Comparison of ENCODE assay signal across 8 mouse cellular contexts in genomic region chr17:57062548-57062947, GRCm38 (mm10). TPM values are rescaled to one million over a fixed set of nuclear protein-coding genes. Genes with fewer than 3 reads are reported as not detected.
DNase-seq lines count a peak whose midpoint lies in the region; ATAC-seq and TF ChIP-seq lines count a peak whose summit lies in the region.
"Had no signal": no experiment of that assay in that cellular context is flagged by ENCODE, and none has a peak within 500 bp of the region (broad histone marks: within the 10 kb centered on the region; RNA-seq: fewer than 3 reads in every experiment).

No protein-coding gene starts in this region.

- no peaks in the 10 kb centered on the region for H3K9me3 ChIP-seq in lung, embryonic 15.5 days
- H3K9me3 ChIP-seq in forebrain, embryonic 12.5 days, result no peaks in the 10 kb centered on the region
- no peaks in the 10 kb centered on the region for H3K9me3 ChIP-seq in intestine, postnatal 0 days (ENCODE audit: control insufficient read depth)
- no peaks in the 10 kb centered on the region for H3K9me3 ChIP-seq in midbrain, postnatal 0 days (ENCODE audit: low read length)

- H3K27me3 ChIP-seq in lung, embryonic 15.5 days, result peaks cover 30% of the 10 kb centered on the region
- H3K27me3 ChIP-seq in forebrain, embryonic 12.5 days, result peaks cover 46% of the 10 kb centered on the region
- H3K27me3 ChIP-seq in intestine, postnatal 0 days (replicated peaks; ENCODE audit: control insufficient read depth, insufficient read depth, low read length), result peaks cover 8% of the 10 kb centered on the region; the same call in 1 of the 2 replicates
- peaks cover 13% of the 10 kb centered on the region for H3K27me3 ChIP-seq in midbrain, postnatal 0 days (ENCODE audit: insufficient read depth, low read length)

- intact Hi-C loops in left cerebral cortex, postnatal 4 days (cut with DNase I), result no loop called here

- no peak; the same call in 1 of the 2 replicates for ATAC-seq in lung, embryonic 15.5 days (ENCODE audit: borderline replicate concordance, extremely low read depth, low FRiP score, low TSS enrichment)
- no peak for ATAC-seq in forebrain, embryonic 12.5 days (ENCODE audit: low FRiP score)
- ATAC-seq in intestine, postnatal 0 days, result no peak
- ATAC-seq in midbrain, postnatal 0 days (ENCODE audit: low FRiP score), result no peak

- peak overlapping the region; percentile 41 for H3K9ac ChIP-seq in lung, embryonic 15.5 days
- no peak overlapping the region for H3K9ac ChIP-seq in forebrain, embryonic 12.5 days
- peak overlapping the region; percentile 73 for H3K9ac ChIP-seq in intestine, postnatal 0 days (ENCODE audit: low read depth, low read length)
- H3K9ac ChIP-seq in midbrain, postnatal 0 days (replicated peaks; ENCODE audit: low read length, poor library complexity, severe bottlenecking), result no peak overlapping the region

- no peak for TF ChIP-seq CTCF in intestine, postnatal 0 days (IDR thresholded peaks at IDR 0.05; ENCODE audit: low read depth)
- TF ChIP-seq CTCF in midbrain, postnatal 0 days (IDR thresholded peaks at IDR 0.05), result no peak
- no peak for TF ChIP-seq CTCF in layer of hippocampus, adult 2 months (conservative IDR thresholded peaks at IDR 0.05)

- DNase-seq in lung, postnatal 10 days, result no peak
- DNase-seq in midbrain, postnatal 0 days (ENCODE audit: low spot score), result no peak
- DNase-seq in left cerebral cortex, postnatal 4 days, result no peak
- DNase-seq in layer of hippocampus, adult 2 months (ENCODE audit: low spot score in 2 of 2), result no peak

- under 1% methylated on average over 22 of the region's 22 CpGs for WGBS in lung, embryonic 15.5 days
- under 1% methylated on average over 22 of the region's 22 CpGs for WGBS in forebrain, embryonic 12.5 days
- under 1% methylated on average over 22 of the region's 22 CpGs for WGBS in intestine, postnatal 0 days
- 1% methylated on average over 21 of the region's 22 CpGs for WGBS in midbrain, postnatal 0 days

- H3K4me1 ChIP-seq in lung, embryonic 15.5 days, result peaks cover 16% of the 10 kb centered on the region
- peaks cover 30% of the 10 kb centered on the region for H3K4me1 ChIP-seq in forebrain, embryonic 12.5 days
- peaks cover 12% of the 10 kb centered on the region; the same call in 1 of the 2 replicates for H3K4me1 ChIP-seq in intestine, postnatal 0 days (replicated peaks; ENCODE audit: control insufficient read depth, insufficient read depth, low read length)
- peaks cover 4% of the 10 kb centered on the region; the same call in 1 of the 2 replicates for H3K4me1 ChIP-seq in midbrain, postnatal 0 days (ENCODE audit: insufficient read depth, low read length)

- peak overlapping the region; percentile 51 for H3K4me3 ChIP-seq in lung, embryonic 15.5 days
- H3K4me3 ChIP-seq in forebrain, embryonic 12.5 days (replicated peaks), result peak overlapping the region; percentile 31
- peak overlapping the region; percentile 63 for H3K4me3 ChIP-seq in intestine, postnatal 0 days (ENCODE audit: low read depth, low read length)
- H3K4me3 ChIP-seq in midbrain, postnatal 0 days (ENCODE audit: low read depth, low read length), result peak overlapping the region; percentile 36
- H3K4me3 ChIP-seq in layer of hippocampus, adult 2 months, result no peak overlapping the region

- no peaks in the 10 kb centered on the region for H3K36me3 ChIP-seq in lung, embryonic 15.5 days
- 0 out of 2 replicates have a peak, but pooled peaks cover under 1% of the 10 kb centered on the region for H3K36me3 ChIP-seq in forebrain, embryonic 12.5 days (replicated peaks)
- H3K36me3 ChIP-seq in intestine, postnatal 0 days (ENCODE audit: control insufficient read depth, insufficient read depth), result peaks cover 19% of the 10 kb centered on the region; the same call in 1 of the 2 replicates
- no peaks in the 10 kb centered on the region for H3K36me3 ChIP-seq in midbrain, postnatal 0 days (ENCODE audit: insufficient read depth, low read length)

- H3K27ac ChIP-seq in lung, embryonic 15.5 days, result peak overlapping the region; percentile 92
- no peak overlapping the region for H3K27ac ChIP-seq in forebrain, embryonic 12.5 days
- peak overlapping the region; percentile 98 for H3K27ac ChIP-seq in intestine, postnatal 0 days (ENCODE audit: low read depth, low read length)
- no peak overlapping the region for H3K27ac ChIP-seq in midbrain, postnatal 0 days (ENCODE audit: low read depth, low read length)
- no peak overlapping the region for H3K27ac ChIP-seq in layer of hippocampus, adult 2 months

- peak overlapping the region; percentile 43 for H3K4me2 ChIP-seq in lung, embryonic 15.5 days
- H3K4me2 ChIP-seq in forebrain, embryonic 12.5 days, result peak overlapping the region; percentile 50
- peak overlapping the region; percentile 98 for H3K4me2 ChIP-seq in intestine, postnatal 0 days (replicated peaks; ENCODE audit: low read depth)
- H3K4me2 ChIP-seq in midbrain, postnatal 0 days (ENCODE audit: low read depth, low read length, poor library complexity, severe bottlenecking), result peak overlapping the region; percentile 59

RNA-seq across cellular contexts. Expression of gene Slc25a23, which starts 2.9 kb away (rescaled TPM):
- 8.7 and 9.5 TPM in 2 replicates for polyA plus RNA-seq in lung, embryonic 15.5 days (2015; fragmentation: Nextera tagmentation; extraction: Ambion mirVana)
- 20.3 and 21.3 TPM in 2 replicates for polyA plus RNA-seq in forebrain, embryonic 12.5 days (2016; fragmentation: Nextera tagmentation; extraction: Ambion mirVana)
- 4.8 and 5.1 TPM in 2 replicates for polyA plus RNA-seq in intestine, postnatal 0 days (2015; fragmentation: Nextera tagmentation; extraction: Ambion mirVana)
- total RNA-seq in midbrain, postnatal 0 days (2014; rRNA removed), result 109 and 146 TPM in 2 replicates
- 42.9 and 44.5 TPM in 2 replicates for polyA plus RNA-seq in midbrain, postnatal 0 days (2015; fragmentation: Nextera tagmentation; extraction: Ambion mirVana)
- total RNA-seq in left cerebral cortex, postnatal 4 days (2021), result 100 to 1,000 TPM; 188 to 219 TPM
- 100 to 1,000 TPM; 373 to 393 TPM for total RNA-seq in layer of hippocampus, adult 2 months (2021)

RNA-seq across cellular contexts. Expression of gene Crb3, which starts 3.6 kb away (rescaled TPM):
- polyA plus RNA-seq in lung, embryonic 15.5 days (2015; fragmentation: Nextera tagmentation; extraction: Ambion mirVana), result 55.3 and 57.0 TPM in 2 replicates
- 1.3 and 2.5 TPM in 2 replicates for polyA plus RNA-seq in forebrain, embryonic 12.5 days (2016; fragmentation: Nextera tagmentation; extraction: Ambion mirVana)
- polyA plus RNA-seq in intestine, postnatal 0 days (2015; fragmentation: Nextera tagmentation; extraction: Ambion mirVana), result 121 and 130 TPM in 2 replicates
- 6.2 and 8.5 TPM in 2 replicates for total RNA-seq in midbrain, postnatal 0 days (2014; rRNA removed)
- 3.5 and 5.1 TPM in 2 replicates for polyA plus RNA-seq in midbrain, postnatal 0 days (2015; fragmentation: Nextera tagmentation; extraction: Ambion mirVana)
- total RNA-seq in left cerebral cortex, postnatal 4 days (2021), result under 1 TPM; 0.40 to 0.97 TPM
- under 1 TPM in 1 of 2 experiments, not detected in 1; 0.64 TPM for total RNA-seq in layer of hippocampus, adult 2 months (2021)

RNA-seq across cellular contexts. Expression of gene Dennd1c, which starts 15.8 kb away (rescaled TPM):
- polyA plus RNA-seq in lung, embryonic 15.5 days (2015; fragmentation: Nextera tagmentation; extraction: Ambion mirVana), result 4.8 and 5.6 TPM in 2 replicates
- 5.2 and 5.9 TPM in 2 replicates for polyA plus RNA-seq in forebrain, embryonic 12.5 days (2016; fragmentation: Nextera tagmentation; extraction: Ambion mirVana)
- polyA plus RNA-seq in intestine, postnatal 0 days (2015; fragmentation: Nextera tagmentation; extraction: Ambion mirVana), result 5.2 and 5.3 TPM in 2 replicates
- 0.27 and 1.0 TPM in 2 replicates for total RNA-seq in midbrain, postnatal 0 days (2014; rRNA removed)
- 1.9 and 2.3 TPM in 2 replicates for polyA plus RNA-seq in midbrain, postnatal 0 days (2015; fragmentation: Nextera tagmentation; extraction: Ambion mirVana)
- 1 to 10 TPM; 1.2 to 1.4 TPM for total RNA-seq in left cerebral cortex, postnatal 4 days (2021)
- 1 to 10 TPM; 1.4 to 2.0 TPM for total RNA-seq in layer of hippocampus, adult 2 months (2021)

RNA-seq across cellular contexts. Expression of gene Slc25a41, which starts 21.1 kb away (rescaled TPM):
- polyA plus RNA-seq in lung, embryonic 15.5 days (2015; fragmentation: Nextera tagmentation; extraction: Ambion mirVana), result 0.12 TPM in 1 of 2 replicates, not detected in the other
- not detected in 2 replicates for polyA plus RNA-seq in forebrain, embryonic 12.5 days (2016; fragmentation: Nextera tagmentation; extraction: Ambion mirVana)
- polyA plus RNA-seq in intestine, postnatal 0 days (2015; fragmentation: Nextera tagmentation; extraction: Ambion mirVana), result not detected in 2 replicates
- 0.85 TPM in 1 of 2 replicates, not detected in the other for total RNA-seq in midbrain, postnatal 0 days (2014; rRNA removed)
- not detected in 2 replicates for polyA plus RNA-seq in midbrain, postnatal 0 days (2015; fragmentation: Nextera tagmentation; extraction: Ambion mirVana)
- not detected for total RNA-seq in left cerebral cortex, postnatal 4 days (2021)
- not detected for total RNA-seq in layer of hippocampus, adult 2 months (2021)
- total RNA-seq: adrenal gland, adult 18-20 months had no signal

RNA-seq across cellular contexts. Expression of gene Tubb4a, which starts 25.0 kb away (rescaled TPM):
- 16.4 and 17.5 TPM in 2 replicates for polyA plus RNA-seq in lung, embryonic 15.5 days (2015; fragmentation: Nextera tagmentation; extraction: Ambion mirVana)
- 121 and 145 TPM in 2 replicates for polyA plus RNA-seq in forebrain, embryonic 12.5 days (2016; fragmentation: Nextera tagmentation; extraction: Ambion mirVana)
- 12.6 and 14.6 TPM in 2 replicates for polyA plus RNA-seq in intestine, postnatal 0 days (2015; fragmentation: Nextera tagmentation; extraction: Ambion mirVana)
- total RNA-seq in midbrain, postnatal 0 days (2014; rRNA removed), result 186 and 206 TPM in 2 replicates
- 408 and 417 TPM in 2 replicates for polyA plus RNA-seq in midbrain, postnatal 0 days (2015; fragmentation: Nextera tagmentation; extraction: Ambion mirVana)
- total RNA-seq in left cerebral cortex, postnatal 4 days (2021), result 100 to 1,000 TPM; 308 to 337 TPM
- total RNA-seq in layer of hippocampus, adult 2 months (2021), result 100 to 1,000 TPM; 558 TPM

Comparison
In these comparisons a context has a peak if more than half of its experiments do, and no peak if none do; other contexts are left out.
1. H3K27ac ChIP-seq: peak in lung, embryonic 15.5 days (single experiment) and intestine, postnatal 0 days (single experiment); none in forebrain, embryonic 12.5 days (single experiment), midbrain, postnatal 0 days (single experiment) and layer of hippocampus, adult 2 months (single experiment).
2. H3K4me2 ChIP-seq: peak in every context shown above with its lines; median percentile 98 in intestine, postnatal 0 days; 59 in midbrain, postnatal 0 days; 50 in forebrain, embryonic 12.5 days; 43 in lung, embryonic 15.5 days.
3. H3K9ac ChIP-seq: peak in lung, embryonic 15.5 days (single experiment) and intestine, postnatal 0 days (single experiment); none in forebrain, embryonic 12.5 days (single experiment) and midbrain, postnatal 0 days (single experiment).